Mouse (Mus musculus) C2C12 (cell line): Measurements from ENCODE around the gene Macrod1.

Source experiments
- CTCF ChIP-seq: IDR thresholded peaks from one replicate; pipeline ENCODE4 v1.5.1; 2011; ENCODE audit not compliant: control insufficient read depth, insufficient read depth, insufficient read length
- MYOD1 ChIP-seq: IDR thresholded peaks from one replicate; pipeline ENCODE4 v1.6.1; 2011; ENCODE audit warnings: low read depth; ENCODE audit not compliant: control insufficient read depth, insufficient read length

DNA sequence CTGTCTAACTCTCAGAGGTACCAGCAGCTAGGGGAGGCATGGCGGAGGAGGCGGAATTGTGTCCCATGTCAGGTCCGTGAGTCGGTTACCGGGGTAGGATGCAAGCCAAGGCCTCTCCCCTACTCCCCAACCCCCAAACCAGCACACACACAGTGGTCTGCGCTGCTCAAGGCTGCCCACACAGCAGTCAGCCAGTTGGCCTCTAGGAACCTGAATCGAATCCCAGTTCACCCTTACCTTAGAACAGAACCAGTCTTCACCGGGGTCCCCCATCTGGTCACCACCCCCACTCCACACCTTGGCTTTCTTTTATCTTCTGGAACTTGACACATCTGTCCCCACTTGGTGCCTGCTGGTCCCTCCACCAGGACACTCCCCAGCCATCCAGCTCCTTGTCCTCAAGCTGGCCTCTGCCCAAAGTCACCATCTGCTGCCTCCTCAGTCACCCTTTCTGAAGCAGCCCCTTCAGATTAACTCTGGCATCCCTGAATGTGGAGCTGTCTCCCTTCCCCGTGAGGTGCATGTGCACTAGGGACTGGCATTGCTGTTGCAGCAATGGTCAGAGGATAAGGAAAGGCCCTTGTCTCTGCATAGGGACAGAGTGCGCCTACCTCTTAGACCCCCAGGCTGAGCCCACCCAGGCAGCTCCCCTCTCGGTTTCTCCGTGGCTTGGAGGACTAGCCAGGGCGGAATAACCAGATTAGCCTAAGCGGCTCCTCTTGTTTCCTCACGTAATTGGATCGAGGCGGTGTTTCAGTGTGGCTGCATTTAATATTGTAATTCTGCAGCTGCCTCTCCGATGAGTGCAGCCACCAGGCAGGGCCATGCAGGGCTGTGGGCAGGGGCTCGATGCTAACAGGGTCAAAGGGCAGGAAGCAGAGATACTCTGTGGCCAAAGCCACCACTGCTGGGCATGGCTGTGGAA is 72.2 kb downstream of the Macrod1 start:
- no peak for TF ChIP-seq CTCF
- no peak for TF ChIP-seq MYOD1
